Mouse (Mus musculus) CH12.LX (cell line): ENCODE measurements around the gene Uox.

ENCODE experiments used
- CHD1 ChIP-seq: IDR thresholded peaks from 2 replicates; pipeline ENCODE4 v1.6.1; 2012; ENCODE audit warnings: low read depth, low read length, improper control_type of control experiment, inconsistent platforms
- CTCF ChIP-seq, 2 experiments: IDR thresholded peaks in 1 of 2; conservative IDR thresholded peaks in 1 of 2; 2 replicates each; pipeline ENCODE4 v1.5.1; 2011 to 2012; ENCODE audit warnings: low read depth in 2 of 2, low read length in 2 of 2, improper control_type of control experiment in 1 of 2, inconsistent platforms in 1 of 2, mild to moderate bottlenecking in 1 of 2, moderate library complexity in 1 of 2
- MAX ChIP-seq: IDR thresholded peaks from 2 replicates; pipeline ENCODE4 v1.6.1; 2011; ENCODE audit warnings: low read length, improper control_type of control experiment
- ZC3H11A ChIP-seq: IDR thresholded peaks from 2 replicates; pipeline ENCODE4 v1.6.1; 2012; ENCODE audit warnings: low read depth, mild to moderate bottlenecking, inconsistent platforms, low read length, improper control_type of control experiment

DNA sequence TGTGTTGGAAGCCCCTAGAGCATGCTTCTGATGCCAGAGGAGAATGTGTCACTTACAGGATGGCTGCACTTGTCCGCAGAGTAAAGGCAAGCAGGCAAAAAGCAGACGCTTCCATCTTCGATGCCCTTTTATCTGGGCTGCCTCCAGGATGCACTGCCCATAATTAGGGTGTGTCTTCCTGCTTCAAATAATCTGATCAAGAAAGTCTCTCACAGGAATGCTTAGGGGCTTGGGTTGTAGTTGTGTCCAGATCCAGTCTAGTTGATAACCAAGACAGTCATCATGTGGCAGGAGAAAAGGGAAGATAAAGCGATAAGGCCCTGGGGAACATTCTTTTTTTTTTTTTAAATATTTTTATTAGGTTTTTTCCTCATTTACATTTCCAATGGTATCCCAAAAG, 45.3 kb downstream of the Uox start, which contains the start of gene Dnase2b:
- TF ChIP-seq CTCF (conservative IDR thresholded peaks at IDR 0.05 in 1 of 2, IDR thresholded peaks at IDR 0.05 in 1 of 2; ENCODE audit: low read depth in 2 of 2, low read length in 2 of 2) (no peak), MAX (no peak), CHD1 (no peak), ZC3H11A (no peak)
